Mouse (Mus musculus) stomach, embryonic 14.5 days (tissue): ENCODE data around the gene Gm128. TPM values are rescaled to one million over a fixed set of nuclear protein-coding genes. Genes with fewer than 3 reads are reported as not detected.

Experiments used
- ATAC-seq: fragments of 200-750 bp; cut with Nextera tagmentation; 2 replicates; pipeline ENCODE4 v1.8.0; 2017; ENCODE audit warnings: low read depth, moderate TSS enrichment; ENCODE audit not compliant: insufficient number of reproducible peaks, insufficient read depth, low FRiP score
- H3K27ac ChIP-seq: fragments of 300-500 bp; sonication (generic); 2 replicates; pipeline ENCODE4 v1.5.1; 2014; ENCODE audit warnings: mild to moderate bottlenecking, low read length, moderate library complexity, mixed read lengths
- H3K27me3 ChIP-seq: fragments of 300-500 bp; sonication (generic); 2 replicates; pipeline ENCODE4 v1.6.1; 2014; ENCODE audit warnings: low read length, control low read depth, mixed read lengths; ENCODE audit not compliant: control insufficient read depth, insufficient read depth
- H3K36me3 ChIP-seq: fragments of 300-500 bp; sonication (generic); 2 replicates; pipeline ENCODE4 v1.6.1; 2014; ENCODE audit warnings: mild to moderate bottlenecking, control low read depth, low read length, moderate library complexity, mixed read lengths; ENCODE audit not compliant: control insufficient read depth, insufficient read depth
- H3K4me1 ChIP-seq: fragments of 300-500 bp; sonication (generic); 2 replicates; pipeline ENCODE4 v1.6.1; 2014; ENCODE audit warnings: low read length, control low read depth, mixed read lengths; ENCODE audit not compliant: control insufficient read depth, insufficient read depth
- H3K4me2 ChIP-seq: fragments of 300-500 bp; sonication (generic); replicated peaks from 2 replicates; pipeline ENCODE4 v1.6.1; 2014; ENCODE audit warnings: low read depth, low read length, control low read depth
- H3K4me3 ChIP-seq: fragments of 300-500 bp; sonication (generic); 2 replicates; pipeline ENCODE4 v1.5.1; 2014; ENCODE audit warnings: low read depth, low read length, control low read depth
- H3K9ac ChIP-seq: fragments of 300-500 bp; sonication (generic); replicated peaks from 2 replicates; pipeline ENCODE4 v1.6.1; 2014; ENCODE audit warnings: low read depth, mild to moderate bottlenecking, control low read depth, low read length, moderate library complexity, mixed read lengths
- H3K9me3 ChIP-seq: fragments of 300-500 bp; sonication (generic); 2 replicates; pipeline ENCODE4 v1.6.1; 2016; ENCODE audit warnings: low read depth, low read length, control low read depth; ENCODE audit not compliant: control insufficient read depth
- WGBS: fragments of 180-500 bp; shearing (Covaris S2); extraction: QIAGEN DNeasy Blood & Tissue Kit; methylation state at CpG from one replicate; pipeline ENCODE4 v1.1.7; 2014; 5-methylcytosine and 5-hydroxymethylcytosine counted together
- polyA plus RNA-seq: library from polyadenylated mRNA; unstranded; fragments of >200 nt; fragmentation: Nextera tagmentation; extraction: Ambion mirVana; gene quantifications from 2 replicates; pipeline ENCODE4 v1.2.1, GENCODE M21; 2014

Gm128 gene
- 0.71 and 1.3 TPM in 2 replicates for polyA plus RNA-seq

DNA sequence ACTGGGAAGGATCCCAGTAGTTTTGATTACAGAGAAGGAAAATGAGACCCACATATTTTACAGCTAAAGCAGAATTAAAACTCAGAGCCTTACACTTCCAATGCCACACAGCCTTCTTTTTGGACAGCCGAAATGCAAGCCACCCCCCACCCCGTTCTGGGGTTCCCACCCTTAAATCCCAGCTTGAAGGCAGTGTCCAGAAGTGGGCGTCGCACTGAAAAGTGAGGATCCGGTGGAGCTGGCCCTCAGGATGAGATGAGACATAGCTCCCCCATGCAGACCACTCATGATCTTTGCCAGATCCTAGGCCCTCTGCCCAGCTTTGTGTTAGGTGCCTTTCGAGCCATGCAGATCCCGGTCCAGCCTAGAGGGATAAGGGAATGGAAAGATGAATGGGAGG is at the start of gene Gm128:
Gm128 (minus strand) TSS at position 101 of the 400 bp plus-strand sequence.
- Histone ChIP-seq H3K27me3 (no peaks in the 10 kb centered on the region), H3K4me1 (no peaks in the 10 kb centered on the region), H3K4me2 (peak within 1 kb of the TSS; percentile 20; the same call in 1 of the 2 replicates), H3K4me3 (no peak within 1 kb of the TSS), H3K27ac (no peak within 1 kb of the TSS), H3K9me3 (no peaks in the 10 kb centered on the region), H3K36me3 (peaks cover 13% of the 10 kb centered on the region; the same call in 1 of the 2 replicates), H3K9ac (no peak within 1 kb of the TSS)
- no peak for ATAC-seq
- WGBS: 77% methylated on average over 7 of the region's 7 CpGs

DNA sequence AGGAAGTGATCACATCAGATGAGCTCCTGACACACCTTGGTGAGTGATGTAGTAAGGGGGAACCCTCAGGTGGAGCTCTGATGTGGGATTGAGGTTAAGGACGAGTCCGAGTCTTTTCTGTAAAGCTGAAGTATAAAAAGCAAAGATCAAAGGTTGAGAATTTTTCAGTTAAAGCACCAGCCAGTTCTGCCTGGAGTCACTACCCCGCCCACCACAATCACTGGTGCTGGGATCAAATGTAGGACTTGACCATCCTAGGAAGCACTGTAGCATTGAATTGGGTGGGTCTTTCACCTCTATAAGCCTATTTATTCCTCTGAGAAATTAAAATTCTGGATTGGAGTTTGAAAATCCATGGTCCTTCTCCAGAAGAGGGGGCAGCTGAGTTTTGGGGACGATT is 49.6 kb upstream of the Gm128 start:
- H3K4me1 ChIP-seq: no peaks in the 10 kb centered on the region
- H3K9me3 ChIP-seq: no peaks in the 10 kb centered on the region
- no peak overlapping the region for H3K4me2 ChIP-seq
- no peak for ATAC-seq
- no peaks in the 10 kb centered on the region for H3K27me3 ChIP-seq
- peaks cover 52% of the 10 kb centered on the region for H3K36me3 ChIP-seq
- no peak overlapping the region for H3K4me3 ChIP-seq
- no peak overlapping the region for H3K9ac ChIP-seq
- no peak overlapping the region for H3K27ac ChIP-seq
- WGBS: 83% methylated on average over 4 of the region's 4 CpGs

DNA sequence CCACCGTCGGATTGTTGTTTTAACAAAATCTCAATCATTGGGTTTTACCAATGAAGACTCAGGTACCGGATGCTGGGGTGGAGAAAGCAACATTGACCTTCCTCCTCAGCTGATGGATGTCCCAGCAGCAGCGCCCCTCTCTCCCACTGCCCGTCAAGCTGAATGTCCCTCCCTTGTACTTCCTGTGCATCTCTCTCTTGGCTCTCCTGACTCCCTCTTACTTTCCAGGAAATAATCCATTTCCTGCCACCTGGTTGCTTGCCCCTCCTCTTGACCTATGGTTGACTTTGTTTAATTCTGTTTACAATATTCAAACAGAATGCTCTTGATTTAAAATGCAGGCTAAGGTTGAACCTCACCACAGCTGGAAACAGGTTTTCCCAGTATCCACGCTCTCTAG is 48.8 kb upstream of the Gm128 start:
- Histone ChIP-seq H3K27me3 (no peaks in the 10 kb centered on the region), H3K4me3 (no peak overlapping the region), H3K36me3 (peaks cover 52% of the 10 kb centered on the region), H3K4me1 (no peaks in the 10 kb centered on the region), H3K9ac (no peak overlapping the region), H3K4me2 (no peak overlapping the region), H3K27ac (no peak overlapping the region), H3K9me3 (no peaks in the 10 kb centered on the region)
- ATAC-seq: no peak
- 57% methylated on average over 6 of the region's 6 CpGs for WGBS

DNA sequence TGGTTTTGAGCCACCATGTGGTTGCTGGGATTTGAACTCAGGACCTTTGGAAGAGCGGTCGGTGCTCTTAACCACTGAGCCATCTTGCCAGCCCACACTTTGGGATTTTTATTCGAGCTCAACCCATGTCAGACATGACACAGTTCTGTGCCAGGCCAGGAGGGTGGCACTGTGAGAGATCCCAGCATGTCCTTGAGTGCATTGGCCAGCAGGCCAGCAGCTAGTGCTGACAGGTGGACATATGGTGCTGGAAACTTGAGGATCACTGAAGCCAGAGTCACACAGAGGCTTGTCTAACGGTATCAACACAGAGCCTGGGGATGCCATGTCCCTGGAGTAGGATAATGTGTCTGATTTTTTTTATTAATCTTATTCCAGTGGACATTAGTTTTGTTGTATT is 48.0 kb upstream of the Gm128 start:
- 91% methylated on average over 4 of the region's 4 CpGs for WGBS
- H3K4me2 ChIP-seq: no peak overlapping the region
- no peaks in the 10 kb centered on the region for H3K9me3 ChIP-seq
- peaks cover 3% of the 10 kb centered on the region; the same call in 1 of the 2 replicates for H3K4me1 ChIP-seq
- no peaks in the 10 kb centered on the region for H3K27me3 ChIP-seq
- H3K9ac ChIP-seq: no peak overlapping the region
- H3K36me3 ChIP-seq: peaks cover 49% of the 10 kb centered on the region
- no peak overlapping the region for H3K4me3 ChIP-seq
- no peak for ATAC-seq
- no peak overlapping the region for H3K27ac ChIP-seq

DNA sequence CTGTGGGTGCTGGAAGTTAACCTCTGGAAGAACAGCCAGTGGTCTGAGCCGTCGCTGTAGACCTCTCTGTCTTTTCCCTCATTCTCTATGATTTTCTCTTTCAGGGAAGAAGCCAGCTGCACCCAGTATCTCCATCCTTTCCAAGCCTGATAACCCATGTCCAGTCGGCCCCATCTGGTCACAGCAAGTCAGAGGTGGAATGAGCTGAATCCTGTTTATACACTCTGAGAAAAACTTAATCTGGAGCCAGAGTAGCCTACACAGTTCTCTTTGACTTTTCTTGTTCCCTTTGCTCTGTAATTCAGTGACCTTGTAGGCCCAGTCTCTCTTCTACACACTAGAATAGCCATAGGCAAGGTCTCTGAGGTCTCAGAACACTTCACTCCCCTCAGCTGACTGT is 46.1 kb upstream of the Gm128 start:
- Histone ChIP-seq H3K36me3 (peaks cover 35% of the 10 kb centered on the region), H3K9ac (no peak overlapping the region)
- WGBS: 89% methylated on average over 3 of the region's 3 CpGs

DNA sequence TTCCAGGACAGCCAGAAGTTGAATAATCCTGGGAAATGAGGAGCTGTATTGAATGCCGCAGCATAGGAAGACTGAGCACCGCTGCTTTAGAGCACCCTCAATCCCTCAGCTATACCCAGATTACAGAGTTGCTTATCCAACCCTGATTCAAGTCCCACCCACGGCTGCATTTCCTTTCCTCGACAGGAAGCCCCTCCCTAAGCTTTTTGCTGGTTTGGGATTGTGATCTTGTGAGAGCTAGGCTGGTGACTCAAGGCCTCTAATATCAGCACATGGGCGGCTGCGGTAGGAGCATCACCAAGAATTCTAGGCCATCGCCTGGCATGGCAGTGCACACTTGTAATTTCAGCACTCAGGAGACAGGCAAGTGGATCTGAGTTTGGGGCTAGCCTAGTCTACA is 45.1 kb upstream of the Gm128 start:
- Histone ChIP-seq H3K9ac (no peak overlapping the region), H3K27ac (no peak overlapping the region), H3K36me3 (peaks cover 28% of the 10 kb centered on the region), H3K9me3 (no peaks in the 10 kb centered on the region), H3K4me1 (peaks cover 10% of the 10 kb centered on the region), H3K4me3 (no peak overlapping the region), H3K4me2 (no peak overlapping the region), H3K27me3 (no peaks in the 10 kb centered on the region)
- 88% methylated on average over 7 of the region's 7 CpGs for WGBS
- ATAC-seq: no peak

More for the DNA sequence above, 46.1 kb upstream of the Gm128 start:
- no peak overlapping the region for H3K27ac ChIP-seq
- H3K27me3 ChIP-seq: no peaks in the 10 kb centered on the region
- H3K4me1 ChIP-seq: peaks cover 10% of the 10 kb centered on the region
- no peak for ATAC-seq
- no peaks in the 10 kb centered on the region for H3K9me3 ChIP-seq
- H3K4me3 ChIP-seq: no peak overlapping the region
- no peak overlapping the region for H3K4me2 ChIP-seq

DNA sequence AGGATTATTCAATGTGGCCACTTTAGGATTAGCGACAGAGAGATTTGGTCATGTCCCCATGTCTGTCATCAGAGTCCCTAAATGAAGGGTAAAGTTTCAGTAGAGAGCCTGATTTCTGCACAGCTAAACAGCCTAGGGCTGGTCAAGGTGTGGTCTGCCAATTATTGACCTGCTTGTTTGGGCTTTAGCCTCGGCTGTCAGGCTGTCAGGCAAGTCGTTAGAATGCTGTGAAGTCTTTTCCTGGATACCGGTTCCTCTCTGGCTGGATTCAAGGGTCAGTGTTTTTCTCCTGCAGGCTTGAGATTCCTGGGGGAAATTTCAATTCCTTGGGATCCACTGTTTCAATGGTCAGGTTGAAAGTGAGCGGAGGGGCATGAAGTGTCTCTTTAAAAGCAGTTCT is 44.6 kb upstream of the Gm128 start:
- Histone ChIP-seq H3K4me1 (peaks cover 10% of the 10 kb centered on the region), H3K4me2 (no peak overlapping the region), H3K9ac (no peak overlapping the region), H3K27me3 (no peaks in the 10 kb centered on the region), H3K36me3 (peaks cover 23% of the 10 kb centered on the region), H3K4me3 (no peak overlapping the region), H3K9me3 (no peaks in the 10 kb centered on the region), H3K27ac (no peak overlapping the region)
- ATAC-seq: no peak
- 57% methylated on average over 5 of the region's 5 CpGs for WGBS

DNA sequence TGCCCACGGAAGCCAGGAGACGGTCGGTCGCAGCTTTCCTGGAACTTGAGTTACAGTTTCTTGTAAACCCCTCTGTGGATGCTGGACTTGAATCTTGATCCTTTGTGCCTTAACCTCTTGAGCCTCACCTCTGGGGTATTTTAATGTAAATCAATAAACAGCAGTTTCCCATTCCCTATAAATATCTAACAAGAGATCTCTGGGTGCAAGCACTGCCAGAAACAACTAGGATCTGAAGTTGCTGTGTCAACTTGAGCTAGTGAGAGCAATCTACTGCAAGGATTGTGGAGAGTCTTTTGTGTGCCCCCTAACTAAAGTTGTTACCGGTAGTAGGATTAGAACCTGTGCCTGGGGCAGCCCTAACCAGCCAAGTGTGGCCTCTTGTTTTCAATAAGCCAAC is 44.0 kb upstream of the Gm128 start:
- peak overlapping the region; percentile 39; the same call in 1 of the 2 replicates for H3K27ac ChIP-seq

More for the DNA sequence above, 44.0 kb upstream of the Gm128 start:
- WGBS: 94% methylated on average over 5 of the region's 5 CpGs
- no peak overlapping the region for H3K9ac ChIP-seq
- H3K4me1 ChIP-seq: peaks cover 13% of the 10 kb centered on the region
- no peaks in the 10 kb centered on the region for H3K27me3 ChIP-seq
- peaks cover 17% of the 10 kb centered on the region for H3K36me3 ChIP-seq
- no peaks in the 10 kb centered on the region for H3K9me3 ChIP-seq
- H3K4me3 ChIP-seq: no peak overlapping the region
- no peak overlapping the region for H3K4me2 ChIP-seq
- ATAC-seq: no peak
